Mouse (Mus musculus): ENCODE results near the gene Alyref2.
"Not testable (repeated sequence)": the region's sequence is repeated elsewhere in the genome, so short reads cannot be mapped to it uniquely, and the experiment has no call there.

Gene Alyref2

GRCm38 (mm10) chr1:171503250-171503591 lies at the start of gene Alyref2:
TSS of gene Alyref2 (plus strand) at chr1:171503478.
- DNase-seq: peak; percentile 94

- no peak for DNase-seq
Observed at GRCm38 (mm10) chr1:171454926-171455325, 48.4 kb upstream of the Alyref2 start.

- DNase-seq: no peak
Observed at GRCm38 (mm10) chr1:171457568-171457967, 45.7 kb upstream of the Alyref2 start.

GRCm38 (mm10) chr1:171459791-171460190 lies 43.5 kb upstream of the Alyref2 start:
- no peak for DNase-seq

- DNase-seq: no peak
Observed at GRCm38 (mm10) chr1:171460551-171461503, 42.5 kb upstream of the Alyref2 start.

GRCm38 (mm10) chr1:171463133-171463532 lies 40.1 kb upstream of the Alyref2 start:
- DNase-seq: no peak

GRCm38 (mm10) chr1:171465749-171466412 lies 37.4 kb upstream of the Alyref2 start:
- no peak for DNase-seq

GRCm38 (mm10) chr1:171466565-171466964 lies 36.7 kb upstream of the Alyref2 start:
- DNase-seq: no peak

GRCm38 (mm10) chr1:171469678-171470077 lies 33.6 kb upstream of the Alyref2 start:
- no peak for DNase-seq

GRCm38 (mm10) chr1:171470371-171470871 lies 32.9 kb upstream of the Alyref2 start:
- DNase-seq: no peak

- no peak for DNase-seq
Observed at GRCm38 (mm10) chr1:171470896-171471295, 32.4 kb upstream of the Alyref2 start.

GRCm38 (mm10) chr1:171471452-171471851 lies 31.8 kb upstream of the Alyref2 start:
- no peak for DNase-seq

- DNase-seq: not testable (repeated sequence)
Observed at GRCm38 (mm10) chr1:171471941-171472340, 31.3 kb upstream of the Alyref2 start.

GRCm38 (mm10) chr1:171473506-171473905 lies 29.8 kb upstream of the Alyref2 start:
- DNase-seq: no peak

- no peak for DNase-seq
Observed at GRCm38 (mm10) chr1:171473920-171474640, 29.2 kb upstream of the Alyref2 start.

- no peak for DNase-seq
Observed at GRCm38 (mm10) chr1:171477123-171477522, 26.2 kb upstream of the Alyref2 start.

- no peak for DNase-seq
Observed at GRCm38 (mm10) chr1:171477758-171478545, 25.3 kb upstream of the Alyref2 start.

- DNase-seq: peak; percentile 78
Observed at GRCm38 (mm10) chr1:171478968-171479367, 24.3 kb upstream of the Alyref2 start.

GRCm38 (mm10) chr1:171494241-171494640 lies 9.0 kb upstream of the Alyref2 start:
- no peak for DNase-seq

- DNase-seq: no peak
Observed at GRCm38 (mm10) chr1:171495371-171495770, 7.9 kb upstream of the Alyref2 start.

- DNase-seq: no peak
Observed at GRCm38 (mm10) chr1:171499856-171500255, 3.4 kb upstream of the Alyref2 start.

GRCm38 (mm10) chr1:171501016-171501610 lies 2.2 kb upstream of the Alyref2 start:
- DNase-seq: no peak
